In the genomic region with DNA sequence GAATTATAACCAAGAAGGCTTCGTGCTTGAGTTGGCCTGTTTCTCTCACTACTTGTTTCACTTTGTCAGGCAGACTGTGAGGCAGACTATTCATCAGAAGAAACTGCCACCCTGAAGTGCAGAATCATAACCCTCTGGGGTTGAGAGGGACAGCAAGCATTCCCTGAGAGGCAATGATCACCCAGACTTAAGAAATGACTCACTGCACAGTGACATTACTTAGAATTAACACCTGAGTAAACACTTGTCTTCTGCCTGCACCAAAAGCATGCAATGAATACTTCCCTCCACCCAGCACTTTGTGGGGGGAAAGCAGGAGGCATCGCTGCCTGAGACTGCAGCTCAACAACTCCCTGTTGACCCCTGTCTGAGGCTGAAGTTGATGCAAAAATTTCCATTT, we compare ENCODE assay signal across 24 mouse cellular contexts.
"Had no signal": no experiment of that assay in that cellular context is flagged by ENCODE, and none has a peak within 500 bp of the region (broad histone marks: within the 10 kb centered on the region; RNA-seq: fewer than 3 reads in every experiment).

No protein-coding gene starts in this region.

- H3K27ac ChIP-seq: heart, adult 2 months; heart, embryonic 13.5 days; heart, embryonic 15.5 days; hindbrain, embryonic 13.5 days; hindbrain, embryonic 15.5 days; hindbrain, postnatal 0 days; limb, embryonic 13.5 days; limb, embryonic 15.5 days; liver, embryonic 12.5 days; liver, embryonic 14.5 days had no signal

- H3K4me3 ChIP-seq: heart, adult 2 months; heart, embryonic 13.5 days; heart, embryonic 15.5 days; hindbrain, embryonic 13.5 days; hindbrain, embryonic 15.5 days; limb, embryonic 13.5 days; limb, embryonic 15.5 days; liver, embryonic 12.5 days had no signal

- H3K4me1 ChIP-seq: heart, embryonic 13.5 days; heart, embryonic 15.5 days; hindbrain, embryonic 13.5 days; hindbrain, embryonic 15.5 days; limb, embryonic 13.5 days; limb, embryonic 15.5 days; liver, embryonic 12.5 days had no signal

- ATAC-seq: hindbrain, postnatal 0 days; intestine, embryonic 16.5 days; liver, embryonic 12.5 days had no signal

- H3K9me3 ChIP-seq: heart, embryonic 13.5 days; heart, embryonic 15.5 days; hindbrain, embryonic 13.5 days; hindbrain, embryonic 15.5 days; limb, embryonic 13.5 days; limb, embryonic 15.5 days; liver, embryonic 12.5 days had no signal

- H3K4me2 ChIP-seq: heart, embryonic 11.5 days; heart, embryonic 13.5 days; heart, embryonic 15.5 days; hindbrain, embryonic 13.5 days; hindbrain, embryonic 15.5 days; limb, embryonic 13.5 days; limb, embryonic 15.5 days; liver, embryonic 12.5 days had no signal

- DNase-seq: gastrocnemius, postnatal 14 days; gastrocnemius, postnatal 36 days; heart, adult 11 months; heart, adult 2 months; heart, postnatal 14 days; heart, postnatal 36 days; kidney, adult 18-20 months; kidney, adult 9 months; kidney, postnatal 10 days; kidney, postnatal 25 days; layer of hippocampus, adult 9-11 months; layer of hippocampus, postnatal 36 days; left cerebral cortex, postnatal 4 days had no signal

- H3K36me3 ChIP-seq: heart, embryonic 13.5 days; heart, embryonic 15.5 days; hindbrain, embryonic 13.5 days; hindbrain, embryonic 15.5 days; limb, embryonic 13.5 days; limb, embryonic 15.5 days; liver, embryonic 12.5 days had no signal

- H3K27me3 ChIP-seq: heart, embryonic 13.5 days; heart, embryonic 15.5 days; hindbrain, embryonic 13.5 days; hindbrain, embryonic 15.5 days; limb, embryonic 13.5 days; limb, embryonic 15.5 days; liver, embryonic 12.5 days had no signal

- H3K9ac ChIP-seq: heart, embryonic 13.5 days; heart, embryonic 15.5 days; hindbrain, embryonic 13.5 days; hindbrain, embryonic 15.5 days; limb, embryonic 13.5 days; limb, embryonic 15.5 days; liver, embryonic 12.5 days; liver, embryonic 14.5 days had no signal
